Mouse (Mus musculus) megakaryocyte, adult 5-6 weeks (primary cell): ENCODE data around the gene Nfix. TPM values are rescaled to one million over a fixed set of nuclear protein-coding genes. Genes with fewer than 3 reads are reported as not detected.

ENCODE experiments used
- ATAC-seq: 2 replicates; pipeline ENCODE4 v1.8.0; 2016; ENCODE audit warnings: mild to moderate bottlenecking, inconsistent platforms; ENCODE audit not compliant: poor library complexity, severe bottlenecking
- total RNA-seq, 2 experiments: library from RNA; stranded (forward) in 1 of 2; stranded (reverse) in 1 of 2; fragments of 153-499, 151-499 nt in 1 of 2; fragments of 221-1000, 200-1000 nt in 1 of 2; gene quantifications; 2 replicates each; pipeline versions ENCODE4 v1.2.3 to v1.2.4; 2015 to 2017

The Nfix gene
- total RNA-seq, 2 experiments from 2014 or later = 7.7 to 23.8 TPM

DNA sequence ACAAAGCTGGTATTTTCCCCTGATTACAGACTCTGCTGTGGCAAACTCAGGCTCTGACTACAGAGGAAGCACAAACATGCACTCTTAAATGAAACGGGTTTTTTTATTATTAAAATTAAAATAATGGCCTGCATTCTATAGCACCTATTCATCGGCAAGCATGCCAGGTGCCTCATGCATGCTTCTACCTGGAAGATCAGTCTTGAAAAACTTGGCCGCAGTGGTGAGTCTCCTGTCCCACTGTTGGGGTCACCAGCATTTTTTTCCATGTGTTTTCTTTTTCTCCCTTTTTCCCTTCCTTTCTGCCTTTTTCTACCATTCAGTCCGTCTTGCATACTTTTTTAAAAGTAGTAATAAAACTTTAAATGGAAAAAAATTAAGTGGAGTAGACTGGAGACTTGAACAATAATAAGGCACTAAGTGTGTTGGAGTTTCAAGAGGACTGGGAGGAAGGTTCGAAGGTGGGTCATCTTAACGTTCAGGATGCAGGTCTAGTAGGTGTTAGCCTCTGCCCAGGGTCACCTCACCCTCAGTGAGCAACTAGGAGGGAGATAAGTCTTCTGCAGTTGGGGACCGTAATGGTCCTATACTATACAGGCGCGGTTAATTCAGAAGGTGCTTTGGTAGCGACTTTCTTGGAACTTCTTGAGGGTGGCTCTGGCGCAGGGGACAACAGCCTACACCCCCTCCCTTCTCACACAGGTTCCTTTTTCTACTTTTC lies 16.8 kb downstream of the Nfix start:
- ATAC-seq = no peak

- no peak for ATAC-seq
Measured at GRCm38 (mm10) chr8:84782680-84783079, 17.5 kb downstream of the Nfix start.

DNA sequence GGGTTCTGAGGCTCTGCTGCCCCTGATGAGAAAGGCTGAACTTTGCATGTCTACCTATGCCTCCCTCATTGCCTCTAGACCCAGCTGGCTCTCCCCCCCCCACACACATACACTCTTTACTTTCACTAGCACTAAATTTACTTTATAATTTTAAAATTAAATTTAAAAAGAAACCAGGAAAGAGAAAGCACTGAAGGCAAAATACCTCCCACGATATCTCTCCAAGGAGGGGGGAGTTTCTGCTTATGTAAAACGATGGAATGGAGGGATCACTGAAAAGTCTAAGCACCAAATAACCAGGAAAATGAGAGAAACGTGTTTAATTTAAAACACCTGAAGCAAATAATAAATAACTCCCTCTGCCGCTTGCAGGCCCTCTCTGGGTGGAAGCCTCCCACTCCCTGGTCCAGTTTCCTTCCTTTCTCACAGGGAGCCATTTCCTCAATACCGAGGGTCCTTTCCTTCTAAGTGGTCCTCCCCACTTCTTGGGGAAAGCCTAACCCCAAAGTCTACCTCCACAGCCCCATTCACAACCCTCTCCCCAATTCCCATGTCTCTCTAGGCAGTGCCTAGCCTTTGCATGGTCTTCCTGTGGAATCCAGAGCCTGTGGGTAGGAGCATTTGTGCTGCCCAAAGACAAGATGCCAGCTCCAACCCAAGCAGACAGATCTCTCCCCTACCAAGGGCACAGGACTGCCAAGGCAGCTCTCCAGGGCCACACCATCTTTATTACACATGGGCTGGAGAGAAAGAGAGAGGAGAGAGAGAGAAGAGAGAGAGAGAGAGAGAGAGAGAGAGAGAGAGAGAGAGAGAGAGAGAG lies 18.2 kb downstream of the Nfix start:
- ATAC-seq = no peak

DNA sequence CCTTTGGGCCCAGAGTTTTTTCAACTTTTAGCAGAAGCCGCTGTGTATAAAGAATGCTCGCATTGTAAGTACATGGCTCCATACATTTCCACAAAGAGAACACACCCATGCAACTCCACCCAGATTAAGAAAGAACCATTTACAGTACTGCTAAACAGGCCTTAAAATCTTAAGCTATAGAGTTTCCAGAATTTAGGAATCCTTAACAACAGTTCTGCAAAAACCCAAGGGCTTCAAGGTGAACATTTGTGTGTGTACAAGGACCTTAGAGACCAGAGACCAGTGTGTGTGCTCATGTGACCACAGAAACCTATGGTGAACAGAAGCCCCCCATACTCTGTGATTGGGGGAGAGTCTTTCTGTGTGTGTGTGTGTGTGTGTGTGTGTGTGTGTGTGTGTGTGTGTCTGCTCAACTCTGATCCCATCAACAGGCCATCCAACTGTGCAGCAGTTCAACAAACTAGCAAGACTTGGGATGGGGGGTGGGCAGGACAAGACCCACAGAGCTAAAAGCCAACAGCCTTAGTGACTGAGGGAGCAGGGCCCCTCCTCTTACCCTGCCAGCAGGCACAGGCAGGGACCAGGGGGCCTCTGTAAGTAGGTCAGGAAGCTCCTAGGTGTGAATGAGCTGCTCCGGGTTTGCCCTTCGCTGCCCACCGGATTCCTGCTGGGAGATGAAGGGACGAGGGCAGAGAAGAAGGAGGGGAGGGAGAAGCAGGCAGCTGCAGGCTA lies 19.0 kb downstream of the Nfix start:
- ATAC-seq = no peak

DNA sequence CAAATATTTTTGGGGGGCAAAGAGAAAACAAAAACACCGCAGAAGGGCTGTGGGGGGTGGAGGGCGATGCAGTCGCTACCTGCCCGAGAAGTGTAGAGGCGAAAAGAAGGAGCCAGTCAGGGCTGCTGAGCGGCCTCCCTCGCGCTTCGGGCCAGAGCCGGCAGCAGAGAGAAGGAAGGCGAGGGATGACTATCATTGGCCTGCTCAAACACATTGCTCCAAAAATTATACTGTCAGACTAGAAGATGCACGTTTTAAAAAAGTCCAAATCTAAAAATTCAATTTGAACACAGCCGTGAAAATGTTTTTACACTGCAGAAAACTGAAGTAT lies 20.0 kb downstream of the Nfix start:
- ATAC-seq = no peak

DNA sequence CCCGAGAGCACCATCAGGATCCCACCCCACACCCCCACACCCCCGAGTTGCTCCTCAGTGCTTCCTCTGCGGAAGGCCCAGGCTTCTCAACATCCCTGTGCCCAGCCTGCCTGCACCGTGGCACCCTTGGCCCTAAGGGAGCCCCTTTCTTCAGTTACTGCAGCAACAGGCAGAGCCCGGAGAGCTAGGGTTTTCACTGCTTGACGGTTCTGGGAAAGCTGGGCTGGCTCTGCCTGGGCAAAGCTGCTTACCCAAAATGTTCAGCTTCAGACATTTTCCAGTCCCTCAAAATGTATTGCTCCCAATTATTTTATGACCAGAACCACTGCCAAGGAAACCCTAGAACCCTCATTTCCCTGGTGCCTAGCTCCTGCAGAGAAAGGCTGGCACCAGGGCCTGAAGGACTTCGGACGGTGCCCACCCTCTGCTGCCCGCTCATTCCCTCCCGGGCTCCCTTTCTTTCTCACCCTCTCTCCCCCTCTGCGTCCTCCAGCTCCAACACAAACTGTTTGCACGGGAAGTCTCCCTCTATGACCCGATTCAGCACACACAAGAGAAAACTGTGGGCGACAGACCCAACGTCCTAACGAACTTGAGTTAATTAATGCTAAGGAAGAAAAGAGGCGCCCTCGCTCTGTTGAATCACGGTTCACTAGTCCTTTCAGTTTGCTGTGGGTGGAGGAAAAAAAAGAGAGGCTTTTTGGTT lies 20.5 kb downstream of the Nfix start:
- no peak for ATAC-seq

GRCm38 (mm10) chr8:84778638-84779380 lies 21.3 kb downstream of the Nfix start:
- ATAC-seq = no peak

DNA sequence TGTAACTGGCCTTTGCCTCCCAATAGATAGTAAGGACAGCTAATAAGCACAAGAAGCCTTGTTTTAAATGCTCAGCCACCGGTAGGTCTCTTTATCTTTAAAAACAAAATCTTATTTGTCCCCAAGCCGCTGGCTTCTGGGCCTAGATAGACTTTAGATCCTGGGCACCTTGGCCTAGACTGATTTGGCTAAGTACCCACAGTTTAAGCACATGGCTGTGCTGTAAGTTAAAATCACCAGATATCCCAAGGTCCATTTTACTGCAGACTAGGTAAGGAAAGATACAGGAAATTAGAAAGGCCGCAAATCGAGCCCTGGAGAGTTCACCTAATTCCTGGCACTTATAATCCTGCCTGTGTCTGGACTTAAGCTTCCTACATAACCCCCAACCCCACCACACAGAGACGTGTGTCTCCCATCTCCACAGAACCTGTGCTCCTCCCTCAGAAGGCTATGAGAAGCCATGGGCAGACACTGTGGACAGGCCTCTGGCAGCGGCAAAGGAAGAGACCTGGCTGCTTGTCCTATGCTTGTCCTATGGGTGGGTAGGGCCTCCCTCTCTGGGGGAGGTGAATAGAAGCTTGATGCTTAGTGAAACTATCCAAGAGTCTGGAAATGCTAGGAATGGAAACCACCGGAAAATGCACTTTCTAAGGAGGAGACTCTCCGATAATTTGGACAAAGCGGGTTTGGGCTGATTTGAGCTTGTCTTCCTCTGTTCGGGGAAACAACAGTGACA lies 22.1 kb downstream of the Nfix start:
- ATAC-seq = no peak

DNA sequence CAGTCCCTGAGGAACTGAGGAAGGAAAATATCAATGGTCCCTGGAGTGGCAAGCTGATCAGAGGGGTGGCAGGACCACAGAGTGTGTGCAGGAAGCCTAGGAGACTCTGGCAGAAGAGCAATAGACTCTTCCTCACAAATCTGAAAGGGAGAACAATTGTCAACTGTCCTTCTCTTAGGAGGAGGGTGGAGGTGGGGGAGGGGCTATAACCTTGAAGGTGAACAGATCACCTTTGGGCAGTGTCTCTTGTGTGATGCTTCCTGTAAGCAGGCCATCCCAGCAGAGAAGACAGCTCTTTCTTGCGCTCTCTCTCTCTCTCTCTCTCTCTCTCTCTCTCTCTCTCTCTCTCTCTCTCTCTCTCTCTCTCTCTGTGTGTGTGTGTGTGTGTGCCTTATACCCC lies 23.6 kb downstream of the Nfix start:
- no peak for ATAC-seq

- ATAC-seq = peak; percentile 19; the same call in 1 of the 2 replicates
Measured at GRCm38 (mm10) chr8:84775621-84776113, 24.5 kb downstream of the Nfix start.

GRCm38 (mm10) chr8:84775105-84775591 lies 25.0 kb downstream of the Nfix start:
- ATAC-seq = peak; percentile 74

DNA sequence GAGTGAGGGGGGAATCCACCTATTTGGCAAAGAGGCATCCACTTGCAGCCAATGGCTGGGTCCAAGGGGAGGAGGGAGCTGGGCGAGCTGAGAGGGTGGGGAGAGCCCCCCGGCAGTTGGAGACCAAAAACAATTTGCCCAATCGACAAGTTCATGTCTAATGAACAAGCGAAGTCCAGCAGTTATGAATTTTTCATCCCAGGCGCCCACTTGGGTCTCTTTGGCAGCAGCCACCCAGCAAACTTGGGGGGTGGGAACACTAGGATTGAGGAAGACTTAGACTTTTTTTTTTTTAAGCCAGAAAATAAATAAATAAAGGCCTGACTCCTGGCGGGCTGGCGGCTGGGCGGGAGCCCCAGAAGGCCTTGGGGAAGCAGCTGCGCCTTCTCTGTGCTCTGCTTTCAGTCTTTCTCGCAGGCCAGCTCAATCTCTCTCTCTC lies 25.7 kb downstream of the Nfix start:
- ATAC-seq = no peak

GRCm38 (mm10) chr8:84773833-84774232 lies 26.3 kb downstream of the Nfix start:
- ATAC-seq = no peak

DNA sequence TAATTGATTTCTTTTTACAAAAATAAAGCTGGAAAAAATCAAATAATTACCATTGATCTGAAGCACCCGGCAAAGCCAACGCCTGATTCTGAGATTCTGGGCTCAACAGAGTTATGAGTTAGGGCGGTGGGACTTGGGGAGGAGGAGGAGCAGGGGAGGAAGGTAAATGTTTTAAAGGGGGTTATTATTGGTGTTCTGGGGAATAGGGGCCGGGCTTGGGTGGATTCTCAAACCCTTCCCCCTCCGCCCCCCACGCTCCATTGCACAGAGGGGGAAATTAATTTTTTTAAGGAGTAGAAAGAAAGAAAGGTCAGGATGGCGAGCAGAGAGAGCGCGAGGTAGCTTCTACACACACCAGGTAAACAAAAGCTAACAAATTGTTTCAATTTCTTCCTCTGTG lies 26.8 kb downstream of the Nfix start:
- ATAC-seq = no peak

GRCm38 (mm10) chr8:84772628-84773027 lies 27.5 kb downstream of the Nfix start:
- no peak for ATAC-seq

- peak; percentile 34; the same call in 1 of the 2 replicates for ATAC-seq
Measured at GRCm38 (mm10) chr8:84771941-84772378, 28.2 kb downstream of the Nfix start.

DNA sequence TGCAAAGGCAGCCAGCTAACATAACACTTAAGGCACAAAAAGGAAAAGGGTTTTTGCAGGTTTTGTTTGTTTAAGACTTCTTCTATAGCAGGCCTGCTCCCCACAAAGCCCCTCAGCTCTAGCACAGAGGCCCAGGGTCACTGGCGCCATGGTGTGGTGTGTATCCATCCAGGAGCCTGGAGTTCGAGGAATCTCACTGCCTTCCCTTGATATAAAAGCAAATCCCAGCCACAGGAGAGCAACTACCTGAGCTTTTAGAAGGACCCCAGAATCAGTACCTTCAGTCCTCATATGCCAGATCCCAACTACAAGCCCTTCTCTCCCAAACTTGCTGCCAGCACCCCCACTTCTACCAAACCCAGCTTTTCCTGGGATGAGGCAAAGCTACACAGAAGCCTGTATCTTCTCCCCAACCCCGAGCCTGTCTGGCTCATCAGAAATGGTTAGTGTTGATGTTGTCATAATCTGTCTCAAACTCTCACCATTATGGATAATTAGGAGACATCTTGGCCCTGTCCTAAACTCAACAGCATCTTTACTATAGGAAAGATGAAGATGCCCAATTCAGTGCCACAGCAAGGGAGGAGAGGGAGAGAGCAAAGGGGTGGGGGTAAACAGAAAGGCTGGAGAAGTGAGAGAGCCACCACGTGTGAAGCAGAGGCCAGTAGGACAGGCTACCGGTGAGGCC lies 29.0 kb downstream of the Nfix start:
- no peak for ATAC-seq

DNA sequence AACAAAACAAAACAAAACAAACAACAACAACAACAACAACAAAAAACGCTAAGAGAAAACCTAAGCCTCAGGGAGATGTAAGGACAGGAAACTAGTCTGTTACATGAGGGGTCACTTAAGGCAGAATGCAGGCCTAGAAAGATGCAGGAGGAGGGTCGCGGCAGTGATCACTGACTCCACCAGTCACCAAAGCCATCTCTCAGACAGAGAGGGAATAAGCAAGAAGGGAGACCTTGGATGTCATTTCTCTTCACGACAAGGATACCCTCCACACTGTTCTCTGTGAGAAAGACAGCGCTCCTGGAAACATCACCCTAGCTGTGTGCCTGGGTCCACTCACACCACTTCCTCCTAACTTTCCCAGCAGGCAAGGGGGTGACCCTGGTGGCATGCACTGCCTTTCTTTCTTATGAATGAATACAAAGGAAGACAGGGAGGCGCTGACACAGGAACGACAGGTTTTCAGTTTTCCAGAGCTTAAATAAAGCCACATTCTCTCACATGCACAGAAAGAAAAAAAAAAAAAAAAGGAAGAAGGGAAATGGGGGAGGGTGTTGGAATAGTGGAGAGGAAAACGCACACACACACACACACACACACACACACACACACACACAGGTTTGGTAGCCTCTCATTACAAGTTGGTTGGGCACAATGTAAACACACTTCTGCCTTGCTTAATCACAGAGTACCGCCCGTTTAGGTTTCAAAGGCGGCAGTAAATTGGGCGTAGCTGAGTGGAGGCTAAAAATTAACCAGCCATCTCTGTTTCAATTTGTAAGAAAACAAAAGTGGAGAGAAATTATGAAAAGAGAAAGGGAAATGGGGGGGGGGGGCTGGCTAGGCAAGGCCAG lies 29.8 kb downstream of the Nfix start:
- no peak for ATAC-seq
